Mouse (Mus musculus) olfactory bulb, adult 2 months (tissue): ENCODE results near the gene Cyp2d22.
"Not testable (repeated sequence)": the region's sequence is repeated elsewhere in the genome, so short reads cannot be mapped to it uniquely, and the experiment has no call there.

Source experiments
- CTCF ChIP-seq: fragments of 200-500 bp; IDR thresholded peaks from 2 replicates; pipeline ENCODE4 v1.5.1; 2012; ENCODE audit warnings: low read depth, mild to moderate bottlenecking, low read length, moderate library complexity; ENCODE audit not compliant: insufficient read depth
- POLR2A ChIP-seq: fragments of 200-500 bp; IDR thresholded peaks from 2 replicates; pipeline ENCODE4 v1.6.1; 2012; ENCODE audit warnings: mild to moderate bottlenecking, low read depth, low read length, moderate library complexity; ENCODE audit not compliant: insufficient read depth

GRCm38 (mm10) chr15:82363801-82364200 lies 16.3 kb downstream of the Cyp2d22 start:
- TF ChIP-seq CTCF, POLR2A: not testable (repeated sequence)
